Mouse (Mus musculus): ENCODE measurements around the gene Tmem175.
A peak's percentile ranks its signal among the peaks of the same experiment; 100 is the strongest.
"Not testable (repeated sequence)": the region's sequence is repeated elsewhere in the genome, so short reads cannot be mapped to it uniquely, and the experiment has no call there.

The Tmem175 gene

GRCm38 (mm10) chr5:108629634-108630483 lies at the start of gene Tmem175, which contains the start of gene Gak:
Tmem175 (plus strand) TSS chr5:108629770.
Gak (minus strand) TSS chr5:108629755.
- peak; percentile 93 for DNase-seq (ENCODE audit: low read depth, low spot score)

GRCm38 (mm10) chr5:108581361-108581891 lies 48.1 kb upstream of the Tmem175 start:
- no peak for DNase-seq (ENCODE audit: low read depth, low spot score)

- no peak for DNase-seq (ENCODE audit: low read depth, low spot score)
These were observed 29.6 kb upstream of the Tmem175 start for GRCm38 (mm10) chr5:108599923-108600322.

DNA sequence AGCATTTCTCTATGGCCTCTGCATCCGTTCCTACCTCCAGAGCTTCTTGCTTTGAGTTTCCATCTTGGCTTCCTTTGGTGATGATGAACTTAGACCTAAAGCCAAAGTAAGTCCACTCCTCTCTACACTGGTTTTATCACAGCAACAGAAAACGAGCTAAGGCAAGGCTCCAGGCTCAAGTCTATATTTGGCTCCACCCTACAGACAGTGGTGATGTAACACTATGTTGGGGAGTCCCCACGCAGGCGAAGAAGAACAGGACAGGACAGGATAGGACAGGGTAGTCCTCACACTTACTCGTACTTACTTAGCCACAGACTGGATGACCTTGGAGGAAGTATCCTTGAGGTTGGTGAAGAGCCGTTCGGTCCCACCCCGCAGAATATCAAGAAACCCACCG lies 27.0 kb upstream of the Tmem175 start:
- DNase-seq (ENCODE audit: low read depth, low spot score) = no peak

DNA sequence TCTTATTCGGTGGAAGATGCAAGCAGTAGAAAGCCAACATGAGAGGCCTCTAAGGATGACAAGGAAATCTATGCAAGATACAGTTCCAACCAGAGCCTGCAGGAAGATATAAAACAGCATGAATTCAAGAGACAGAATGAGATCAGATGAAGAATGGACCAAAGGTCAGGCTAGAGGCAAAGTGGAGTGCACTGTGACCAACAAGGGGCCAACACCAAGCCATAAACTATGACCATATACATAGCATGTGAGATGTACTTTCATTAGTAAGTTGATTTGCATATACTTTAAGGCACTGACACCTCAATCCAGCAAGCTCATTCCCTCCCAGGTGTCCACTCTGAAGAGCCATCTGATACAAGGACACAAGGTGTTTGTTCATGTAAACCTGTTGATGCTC lies 19.1 kb upstream of the Tmem175 start:
- no peak for DNase-seq (ENCODE audit: low read depth, low spot score)

- DNase-seq (ENCODE audit: low read depth, low spot score) = no peak
These were observed 7.7 kb upstream of the Tmem175 start for GRCm38 (mm10) chr5:108621870-108622269.

- no peak for DNase-seq (ENCODE audit: low read depth, low spot score)
These were observed 3.4 kb upstream of the Tmem175 start for GRCm38 (mm10) chr5:108626050-108626660.

DNA sequence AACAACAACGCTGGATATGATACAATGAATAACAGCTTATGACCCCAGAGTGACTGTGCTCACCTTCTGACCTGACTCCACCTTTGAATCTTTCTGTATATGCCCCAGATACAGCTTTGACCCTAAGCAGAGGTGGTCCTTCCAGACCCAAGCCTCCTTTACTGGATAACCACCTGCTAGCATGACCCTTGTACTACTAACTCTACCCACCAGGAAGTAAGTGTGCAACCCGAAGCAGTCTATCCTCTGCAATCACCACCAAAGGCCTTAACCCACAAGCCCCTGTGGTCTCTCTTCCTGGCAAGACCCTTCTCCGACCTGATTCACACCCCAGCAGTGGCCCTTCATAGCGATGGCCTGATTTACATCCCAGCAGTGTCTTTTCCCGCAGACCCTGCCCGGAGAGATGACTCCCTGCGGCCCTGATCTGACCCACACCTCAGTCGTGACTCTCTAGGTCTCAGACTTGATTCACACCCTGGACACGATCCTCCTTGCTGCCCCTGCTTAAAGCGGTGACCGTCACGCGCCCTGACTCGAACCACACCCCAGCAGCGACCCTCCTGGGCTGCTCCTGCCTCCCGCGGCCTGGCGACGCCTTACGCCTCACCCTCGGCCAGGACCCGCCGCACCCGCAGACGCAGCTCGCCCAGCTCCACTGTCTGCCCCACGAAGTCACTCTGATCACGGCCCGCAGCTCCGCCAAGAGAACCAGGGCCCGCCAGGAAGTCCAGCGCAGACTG lies 508 bp upstream of the Tmem175 start:
- peak; percentile 53 for DNase-seq (ENCODE audit: low read depth, low spot score)

GRCm38 (mm10) chr5:108633676-108634075 lies 4.1 kb downstream of the Tmem175 start:
- no peak for DNase-seq (ENCODE audit: low read depth, low spot score)

- not testable (repeated sequence) for DNase-seq (ENCODE audit: low read depth, low spot score)
These were observed 4.5 kb downstream of the Tmem175 start for GRCm38 (mm10) chr5:108634088-108634487.

DNA sequence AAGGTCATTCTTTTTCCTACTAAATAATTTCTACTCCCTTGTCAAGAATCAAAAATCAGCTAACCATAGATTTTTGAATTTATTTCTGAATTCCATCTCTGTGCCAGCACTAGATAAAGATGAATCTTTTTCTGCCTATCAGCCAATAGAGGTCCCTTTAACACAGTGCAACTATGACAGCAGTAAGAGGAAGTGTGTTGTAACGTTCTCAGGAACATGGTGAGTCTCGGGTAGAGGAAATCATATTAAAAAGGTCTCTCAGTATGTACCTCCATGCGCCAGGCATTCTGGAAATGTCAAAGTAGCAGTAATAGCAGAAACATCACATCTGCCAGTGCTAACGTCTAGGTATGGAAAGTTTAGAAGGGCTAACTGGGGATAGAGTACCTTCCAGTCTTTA lies 6.6 kb downstream of the Tmem175 start:
- DNase-seq (ENCODE audit: low read depth, low spot score) = no peak

GRCm38 (mm10) chr5:108643674-108644073 lies 14.1 kb downstream of the Tmem175 start:
- DNase-seq (ENCODE audit: low read depth, low spot score) = no peak

- DNase-seq (ENCODE audit: low read depth, low spot score) = no peak
These were observed 16.2 kb downstream of the Tmem175 start for GRCm38 (mm10) chr5:108645651-108646342.

DNA sequence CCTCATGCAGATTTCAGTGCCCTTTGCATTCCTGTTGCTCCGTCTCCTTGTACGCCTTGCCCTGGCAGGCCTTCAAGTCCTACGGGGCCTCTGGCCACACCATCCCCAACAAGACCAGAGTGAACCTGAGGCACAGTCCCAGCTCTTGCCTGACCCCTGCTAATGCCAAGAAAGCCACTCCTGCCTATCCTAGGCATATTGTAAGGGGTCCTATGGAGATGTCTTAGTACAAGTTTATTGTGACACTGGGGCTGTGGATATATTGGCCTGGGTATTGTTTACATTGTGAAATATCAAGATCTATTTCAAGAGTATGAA lies 16.7 kb downstream of the Tmem175 start:
- DNase-seq (ENCODE audit: low read depth, low spot score) = no peak

- DNase-seq (ENCODE audit: low read depth, low spot score) = no peak
These were observed 17.7 kb downstream of the Tmem175 start for GRCm38 (mm10) chr5:108647311-108647710.

DNA sequence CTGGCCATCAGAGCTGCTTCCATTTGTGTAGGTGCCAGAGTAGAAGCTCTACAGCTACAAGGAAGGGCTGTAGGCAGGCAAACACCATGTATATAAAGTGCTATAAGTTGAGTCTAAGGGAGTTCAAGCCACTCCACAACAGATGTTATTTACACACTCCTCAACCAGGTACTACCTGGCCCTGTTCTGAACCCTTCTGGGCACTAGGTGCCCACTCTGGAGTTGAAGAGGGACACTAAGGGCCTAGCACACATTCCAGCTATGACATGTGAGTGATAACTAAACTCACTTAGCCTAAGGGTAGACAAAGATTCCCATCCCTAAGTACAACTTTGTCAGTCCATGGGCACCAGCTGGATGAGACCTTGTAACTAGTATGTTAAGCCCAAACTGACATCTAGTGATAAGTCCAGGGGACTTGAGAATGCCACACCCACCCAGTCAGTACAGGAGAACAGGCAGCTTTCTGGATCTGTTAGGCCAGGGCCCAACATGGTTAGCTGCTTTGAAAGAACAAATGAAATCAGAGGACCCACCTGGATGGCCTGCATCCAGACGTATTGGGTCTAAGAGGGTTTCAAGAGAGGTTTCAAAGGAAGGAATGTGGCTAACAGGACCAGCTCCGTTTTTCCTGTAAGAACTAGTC lies 18.4 kb downstream of the Tmem175 start:
- no peak for DNase-seq (ENCODE audit: low read depth, low spot score)

DNA sequence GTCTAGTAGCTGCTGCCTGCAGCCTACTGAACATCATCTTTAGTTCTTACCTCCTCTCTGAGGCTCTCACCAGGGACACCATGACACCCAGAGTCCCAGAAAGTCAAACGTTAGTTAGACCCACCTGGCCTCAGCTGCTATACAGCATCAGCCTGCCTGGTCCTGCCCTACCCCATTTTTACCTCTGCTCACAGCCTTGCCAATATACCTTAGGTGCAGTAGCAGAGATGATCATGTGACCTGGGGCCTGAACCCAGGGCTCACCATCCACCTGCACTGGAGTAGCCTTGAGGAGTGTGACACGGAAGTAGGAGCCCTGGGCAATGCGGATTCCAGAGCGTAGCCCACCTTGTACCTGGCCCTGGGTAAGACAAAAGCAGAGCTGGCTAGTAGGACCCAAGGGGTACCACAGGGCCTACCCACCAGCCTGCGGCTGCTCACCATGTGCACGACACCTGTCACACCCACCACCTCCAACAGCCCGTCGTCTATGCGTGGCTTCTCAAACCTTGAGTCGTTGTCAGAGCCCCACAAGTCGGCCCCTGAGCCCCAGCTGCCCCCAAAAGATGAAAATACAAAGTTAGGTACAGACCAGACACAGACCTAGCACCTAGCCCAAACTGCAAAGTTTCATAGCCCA lies 19.5 kb downstream of the Tmem175 start:
- no peak for DNase-seq (ENCODE audit: low read depth, low spot score)

DNA sequence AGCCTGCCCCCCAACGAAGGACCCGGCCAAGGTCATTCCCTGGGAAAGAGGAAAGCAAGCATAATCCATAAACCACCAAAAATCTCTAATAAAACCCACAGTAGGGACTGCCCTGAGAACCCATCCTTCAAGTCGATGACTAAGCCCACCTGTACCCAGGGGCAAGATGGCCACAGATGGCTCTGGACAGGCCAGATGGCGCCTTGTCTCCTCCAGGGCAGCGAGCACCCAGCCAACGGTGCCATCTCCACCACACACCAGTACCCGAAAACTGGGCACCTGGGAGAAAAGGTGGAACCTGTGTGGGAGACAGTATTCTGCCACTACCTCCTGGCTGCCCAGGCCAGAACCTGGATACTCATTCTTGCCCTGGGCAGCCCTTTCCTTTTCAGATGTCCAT lies 20.8 kb downstream of the Tmem175 start:
- no peak for DNase-seq (ENCODE audit: low read depth, low spot score)

GRCm38 (mm10) chr5:108651136-108651720 lies 21.7 kb downstream of the Tmem175 start:
- DNase-seq (ENCODE audit: low read depth, low spot score) = no peak

- DNase-seq (ENCODE audit: low read depth, low spot score) = peak; percentile 86
These were observed 22.3 kb downstream of the Tmem175 start for GRCm38 (mm10) chr5:108651823-108652222.

All from 3T3-L1 (cell line).